27 mouse cellular contexts compared by ENCODE assay signal in genomic region chr11:24789120-24789519, GRCm38 (mm10).
DNase-seq lines count a peak whose midpoint lies in the region; ATAC-seq and TF ChIP-seq lines count a peak whose summit lies in the region.
"Had no signal": no experiment of that assay in that cellular context is flagged by ENCODE, and none has a peak within 500 bp of the region (broad histone marks: within the 10 kb centered on the region; RNA-seq: fewer than 3 reads in every experiment).

No protein-coding gene starts in this region.

- H3K27ac ChIP-seq in heart, embryonic 11.5 days (ENCODE audit: low read depth, low read length): no peak overlapping the region
- H3K27ac ChIP-seq in heart, embryonic 13.5 days (replicated peaks): 0 out of 2 replicates have a peak overlapping the region, but pooled peaks have one; percentile 5
- H3K27ac ChIP-seq in heart, adult 2 months: no peak overlapping the region
- no peak overlapping the region for H3K27ac ChIP-seq in liver, adult 2 months (replicated peaks; ENCODE audit: insufficient read depth, low read depth, low read length)
- H3K27ac ChIP-seq in liver, postnatal 0 days (ENCODE audit: low read depth): no peak overlapping the region
- H3K27ac ChIP-seq: embryonic facial prominence, embryonic 13.5 days; forebrain, embryonic 12.5 days; forebrain, embryonic 15.5 days; hindbrain, embryonic 10.5 days; hindbrain, embryonic 13.5 days; intestine, embryonic 15.5 days had no signal

- no peaks in the 10 kb centered on the region for H3K36me3 ChIP-seq in heart, embryonic 11.5 days (ENCODE audit: control insufficient read depth, insufficient read depth, low read length)
- H3K36me3 ChIP-seq in heart, embryonic 13.5 days: no peaks in the 10 kb centered on the region
- H3K36me3 ChIP-seq in heart, adult 2 months (ENCODE audit: control insufficient read depth, insufficient read depth, low read length): no peaks in the 10 kb centered on the region
- H3K36me3 ChIP-seq in liver, adult 2 months (ENCODE audit: control insufficient read depth, insufficient read depth, low read length): no peaks in the 10 kb centered on the region
- no peaks in the 10 kb centered on the region for H3K36me3 ChIP-seq in liver, postnatal 0 days (replicated peaks; ENCODE audit: insufficient read depth, low read length)
- H3K36me3 ChIP-seq: embryonic facial prominence, embryonic 13.5 days; forebrain, embryonic 12.5 days; forebrain, embryonic 15.5 days; G1E; hindbrain, embryonic 10.5 days; hindbrain, embryonic 13.5 days; intestine, embryonic 15.5 days had no signal

- intact Hi-C loops in heart, adult 2 months (cut with DNase I): no loop called here

- no peak for ATAC-seq in heart, embryonic 11.5 days (replicated peaks; ENCODE audit: insufficient number of reproducible peaks, low FRiP score, low TSS enrichment)
- no peak for ATAC-seq in heart, embryonic 13.5 days (ENCODE audit: extremely low read depth, insufficient number of reproducible peaks, low FRiP score, low TSS enrichment)
- ATAC-seq in liver, postnatal 0 days: no peak
- ATAC-seq: forebrain, embryonic 15.5 days; hindbrain, embryonic 16.5 days; intestine, embryonic 15.5 days; Patski had no signal

- TF ChIP-seq EP300 in heart, adult 2 months (IDR thresholded peaks at IDR 0.05; ENCODE audit: insufficient read depth, low read depth, low read length): no peak
- TF ChIP-seq EP300 in liver, postnatal 0 days (IDR thresholded peaks at IDR 0.05; ENCODE audit: low read depth): no peak

- no peaks in the 10 kb centered on the region for H3K9me3 ChIP-seq in heart, embryonic 11.5 days (replicated peaks; ENCODE audit: control insufficient read depth, low read length)
- H3K9me3 ChIP-seq in heart, embryonic 13.5 days: 0 out of 2 replicates have a peak, but pooled peaks cover 8% of the 10 kb centered on the region
- peaks cover 2% of the 10 kb centered on the region; the same call in 1 of the 2 replicates for H3K9me3 ChIP-seq in liver, postnatal 0 days (ENCODE audit: low read length)
- H3K9me3 ChIP-seq: forebrain, embryonic 15.5 days; G1E; intestine, embryonic 15.5 days had no signal

- H3K4me1 ChIP-seq in heart, embryonic 11.5 days (ENCODE audit: control insufficient read depth, insufficient read depth, low read length): no peaks in the 10 kb centered on the region
- H3K4me1 ChIP-seq in heart, embryonic 13.5 days: no peaks in the 10 kb centered on the region
- H3K4me1 ChIP-seq in heart, adult 2 months (ENCODE audit: control insufficient read depth, insufficient read depth, low read length): no peaks in the 10 kb centered on the region
- no peaks in the 10 kb centered on the region for H3K4me1 ChIP-seq in liver, adult 2 months (ENCODE audit: control insufficient read depth, insufficient read depth, low read length)
- H3K4me1 ChIP-seq in liver, postnatal 0 days (ENCODE audit: insufficient read depth): no peaks in the 10 kb centered on the region
- H3K4me1 ChIP-seq: forebrain, embryonic 12.5 days; forebrain, embryonic 15.5 days; hindbrain, embryonic 10.5 days; hindbrain, embryonic 13.5 days; intestine, embryonic 15.5 days had no signal

- TF ChIP-seq POLR2A in heart, adult 2 months (IDR thresholded peaks at IDR 0.05; ENCODE audit: insufficient read depth, low read depth, low read length): no peak
- TF ChIP-seq POLR2A in liver, adult 2 months (IDR thresholded peaks at IDR 0.05; ENCODE audit: extremely low read depth, insufficient read depth, low read length): no peak

- no peak for TF ChIP-seq CTCF in heart, adult 2 months (IDR thresholded peaks at IDR 0.05)
- no peak for TF ChIP-seq CTCF in liver, adult 2 months (IDR thresholded peaks at IDR 0.05; ENCODE audit: low read depth, low read length)
- TF ChIP-seq CTCF in liver, postnatal 0 days (IDR thresholded peaks at IDR 0.05; ENCODE audit: low read depth): no peak

- no peaks in the 10 kb centered on the region for H3K79me2 ChIP-seq in heart, adult 2 months (replicated peaks; ENCODE audit: control insufficient read depth, insufficient read depth, low read length)
- no peaks in the 10 kb centered on the region for H3K79me2 ChIP-seq in liver, adult 2 months (ENCODE audit: control insufficient read depth, insufficient read depth, low read length)

- WGBS in heart, embryonic 11.5 days (ENCODE audit: insufficient replicate concordance): 61% methylated on average over 2 of the region's 2 CpGs
- WGBS in heart, embryonic 13.5 days: 48% methylated on average over 2 of the region's 2 CpGs
- 34% methylated on average over 2 of the region's 2 CpGs for WGBS in heart, adult 2 months
- WGBS in liver, adult 2 months: 64% methylated on average over 2 of the region's 2 CpGs
- WGBS in liver, postnatal 0 days (ENCODE audit: insufficient replicate concordance): 70% methylated on average over 2 of the region's 2 CpGs

- H3K27me3 ChIP-seq in heart, embryonic 11.5 days (ENCODE audit: control insufficient read depth, insufficient read depth, low read length): no peaks in the 10 kb centered on the region
- no peaks in the 10 kb centered on the region for H3K27me3 ChIP-seq in heart, embryonic 13.5 days (replicated peaks)
- no peaks in the 10 kb centered on the region for H3K27me3 ChIP-seq in heart, adult 2 months (ENCODE audit: control insufficient read depth, insufficient read depth, low read length)
- no peaks in the 10 kb centered on the region for H3K27me3 ChIP-seq in liver, adult 2 months (ENCODE audit: control insufficient read depth, insufficient read depth, low read length)
- no peaks in the 10 kb centered on the region for H3K27me3 ChIP-seq in liver, postnatal 0 days (ENCODE audit: insufficient read depth, low read length)
- H3K27me3 ChIP-seq: CH12.LX; embryonic facial prominence, embryonic 13.5 days; forebrain, embryonic 12.5 days; forebrain, embryonic 15.5 days; hindbrain, embryonic 13.5 days; intestine, embryonic 15.5 days had no signal

- no peak overlapping the region for H3K4me2 ChIP-seq in heart, embryonic 11.5 days
- no peak overlapping the region for H3K4me2 ChIP-seq in heart, embryonic 13.5 days
- no peak overlapping the region for H3K4me2 ChIP-seq in liver, postnatal 0 days (ENCODE audit: low read depth, low read length)
- H3K4me2 ChIP-seq: embryonic facial prominence, embryonic 13.5 days; forebrain, embryonic 12.5 days; forebrain, embryonic 15.5 days; hindbrain, embryonic 13.5 days; intestine, embryonic 15.5 days had no signal

- no peak overlapping the region for H3K9ac ChIP-seq in heart, embryonic 11.5 days (ENCODE audit: low read depth, low read length)
- no peak overlapping the region for H3K9ac ChIP-seq in heart, embryonic 13.5 days
- H3K9ac ChIP-seq in heart, adult 2 months (ENCODE audit: low read depth, low read length): no peak overlapping the region
- H3K9ac ChIP-seq in liver, adult 2 months (ENCODE audit: low read depth, low read length): no peak overlapping the region
- H3K9ac ChIP-seq in liver, postnatal 0 days (replicated peaks): no peak overlapping the region
- H3K9ac ChIP-seq: embryonic facial prominence, embryonic 13.5 days; forebrain, embryonic 12.5 days; forebrain, embryonic 15.5 days; hindbrain, embryonic 13.5 days; intestine, embryonic 15.5 days had no signal

- H3K4me3 ChIP-seq in heart, embryonic 11.5 days (ENCODE audit: low read depth, low read length): no peak overlapping the region
- H3K4me3 ChIP-seq in heart, embryonic 13.5 days: no peak overlapping the region
- H3K4me3 ChIP-seq in heart, adult 2 months: no peak overlapping the region
- no peak overlapping the region for H3K4me3 ChIP-seq in liver, adult 2 months (ENCODE audit: insufficient read depth, low read depth, low read length)
- no peak overlapping the region for H3K4me3 ChIP-seq in liver, postnatal 0 days (ENCODE audit: low read depth, low read length)
- H3K4me3 ChIP-seq: embryonic facial prominence, embryonic 13.5 days; erythroblast, embryonic 14.5 days; forebrain, embryonic 12.5 days; forebrain, embryonic 15.5 days; hindbrain, embryonic 10.5 days; hindbrain, embryonic 13.5 days; intestine, embryonic 15.5 days had no signal

- DNase-seq in heart, adult 11 months: peak; percentile 70
- DNase-seq in heart, adult 2 months: no peak
- DNase-seq in liver, adult 2 months (ENCODE audit: extremely low read depth, low read depth, low spot score): peak; percentile 23
- DNase-seq in liver, postnatal 0 days: no peak
- DNase-seq in lung, postnatal 14 days: no peak
- DNase-seq: adrenal gland, postnatal 10 days; adrenal gland, postnatal 36 days; B cell, adult 2 months; cerebellum, adult 18-20 months; cerebellum, adult 9-10 months; cerebellum, postnatal 14 days; gastrocnemius, postnatal 25 days; kidney, adult 11 months; kidney, adult 8-10 months had no signal

Comparison
In these comparisons a context has a peak if more than half of its experiments do, and no peak if none do; other contexts are left out.
1. DNase-seq: peak in heart, adult 11 months (single experiment) and liver, adult 2 months (single experiment); none in heart, adult 2 months (0 of 2), liver, postnatal 0 days (single experiment) and lung, postnatal 14 days (single experiment).